Mouse (Mus musculus): Measurements from ENCODE around the gene Trappc2l. TPM values are rescaled to one million over a fixed set of nuclear protein-coding genes. Genes with fewer than 3 reads are reported as not detected.

The Trappc2l gene
- polyA plus RNA-seq, 1 experiment from 2014 or later = 76.7 TPM

- peaks cover 4% of the 10 kb centered on the region; the same call in 1 of the 2 replicates for H3K36me3 ChIP-seq (ENCODE audit: control insufficient read depth, insufficient read depth, low read length)
- H3K4me2 ChIP-seq (ENCODE audit: low read depth, low read length) = no peak overlapping the region
- ATAC-seq = 0 out of 2 replicates have a peak, but pooled peaks have one; percentile 19
- H3K4me3 ChIP-seq (ENCODE audit: low read length) = no peak overlapping the region
- WGBS = 27% methylated on average over 6 of the region's 7 CpGs
- no peak overlapping the region for H3K27ac ChIP-seq (ENCODE audit: low read length)
- H3K9me3 ChIP-seq (ENCODE audit: control insufficient read depth, low read length) = no peaks in the 10 kb centered on the region
- H3K27me3 ChIP-seq (replicated peaks; ENCODE audit: control insufficient read depth, insufficient read depth, low read length) = no peaks in the 10 kb centered on the region
- 0 out of 2 replicates have a peak overlapping the region, but pooled peaks have one; percentile 24 for H3K9ac ChIP-seq (ENCODE audit: low read depth, low read length)
- peaks cover 11% of the 10 kb centered on the region; the same call in 1 of the 2 replicates for H3K4me1 ChIP-seq (ENCODE audit: control insufficient read depth, insufficient read depth, low read length)
Observed at GRCm38 (mm10) chr8:122617947-122618546, 6.6 kb downstream of the Trappc2l start.

DNA sequence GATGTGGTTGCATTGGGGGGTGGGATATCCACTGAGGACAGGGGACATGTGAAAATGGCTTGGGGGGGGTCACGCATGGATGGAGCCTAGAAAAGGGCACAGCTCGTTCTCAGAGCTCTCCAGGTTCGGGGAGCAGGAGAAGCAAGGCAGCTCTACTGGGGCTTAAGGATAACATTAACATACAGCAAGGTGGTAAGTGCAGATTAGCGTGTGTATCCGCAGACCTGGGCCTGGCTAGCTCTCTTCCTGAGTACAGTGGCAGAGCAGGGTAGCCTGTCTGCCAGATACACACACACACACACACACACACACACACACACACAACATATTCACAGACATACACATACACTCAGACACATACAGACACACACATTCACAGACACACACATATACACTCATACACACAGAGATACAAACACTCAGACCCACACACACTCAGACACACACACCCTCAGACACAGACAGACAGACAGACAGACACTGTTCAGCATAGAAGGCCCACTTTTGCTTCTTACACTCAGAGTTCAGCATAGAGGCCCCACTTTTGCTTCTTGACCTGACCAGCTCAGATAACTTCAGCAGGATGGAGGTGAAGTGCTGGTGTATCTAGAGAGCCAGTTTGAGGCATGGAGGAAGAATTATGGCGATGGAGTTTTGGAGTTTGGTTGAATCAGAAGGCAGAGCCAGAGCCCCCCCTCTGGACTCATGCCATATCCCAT, 7.4 kb downstream of the Trappc2l start:
- H3K4me1 ChIP-seq (ENCODE audit: control insufficient read depth, insufficient read depth, low read length) = peaks cover 11% of the 10 kb centered on the region; the same call in 1 of the 2 replicates
- no peaks in the 10 kb centered on the region for H3K27me3 ChIP-seq (replicated peaks; ENCODE audit: control insufficient read depth, insufficient read depth, low read length)
- no peak overlapping the region for H3K4me2 ChIP-seq (ENCODE audit: low read depth, low read length)
- H3K4me3 ChIP-seq (ENCODE audit: low read length) = no peak overlapping the region
- no peak overlapping the region for H3K9ac ChIP-seq (ENCODE audit: low read depth, low read length)
- H3K36me3 ChIP-seq (ENCODE audit: control insufficient read depth, insufficient read depth, low read length) = peaks cover 4% of the 10 kb centered on the region; the same call in 1 of the 2 replicates
- ATAC-seq = no peak
- H3K9me3 ChIP-seq (ENCODE audit: control insufficient read depth, low read length) = no peaks in the 10 kb centered on the region
- WGBS = 76% methylated on average over 6 of the region's 6 CpGs
- H3K27ac ChIP-seq (ENCODE audit: low read length) = no peak overlapping the region

DNA sequence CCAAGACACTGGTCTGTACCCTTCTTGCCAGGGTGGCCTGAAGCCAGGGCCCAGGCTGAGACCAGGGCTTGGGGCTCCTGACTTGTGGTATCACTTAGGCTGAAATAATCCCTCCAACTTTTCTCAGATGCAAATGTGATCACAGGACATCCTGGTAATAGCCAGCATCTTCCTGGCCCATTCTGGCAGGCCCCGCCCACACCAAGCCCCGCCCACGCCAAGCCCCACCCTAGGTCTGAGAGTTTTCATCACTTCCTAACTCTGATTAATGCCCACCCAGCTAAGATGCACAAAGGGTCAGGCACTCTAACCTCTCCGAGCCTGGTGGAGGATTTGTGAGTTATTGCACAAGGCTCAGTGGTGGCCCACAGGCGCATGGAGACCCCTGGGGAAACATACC, 9.0 kb downstream of the Trappc2l start:
- Histone ChIP-seq H3K4me1 (ENCODE audit: control insufficient read depth, insufficient read depth, low read length) (peaks cover 11% of the 10 kb centered on the region; the same call in 1 of the 2 replicates), H3K27me3 (replicated peaks; ENCODE audit: control insufficient read depth, insufficient read depth, low read length) (no peaks in the 10 kb centered on the region), H3K9ac (ENCODE audit: low read depth, low read length) (no peak overlapping the region), H3K36me3 (ENCODE audit: control insufficient read depth, insufficient read depth, low read length) (no peaks in the 10 kb centered on the region), H3K27ac (ENCODE audit: low read length) (no peak overlapping the region), H3K9me3 (ENCODE audit: control insufficient read depth, low read length) (no peaks in the 10 kb centered on the region), H3K4me2 (ENCODE audit: low read depth, low read length) (no peak overlapping the region), H3K4me3 (ENCODE audit: low read length) (no peak overlapping the region)
- WGBS = 33% methylated on average over 5 of the region's 5 CpGs
- no peak for ATAC-seq

- Histone ChIP-seq H3K27ac (ENCODE audit: low read length) (no peak within 1 kb of the TSS), H3K4me1 (ENCODE audit: control insufficient read depth, insufficient read depth, low read length) (peaks cover 13% of the 10 kb centered on the region; the same call in 1 of the 2 replicates), H3K9ac (ENCODE audit: low read depth, low read length) (no peak within 1 kb of the TSS), H3K4me2 (ENCODE audit: low read depth, low read length) (no peak within 1 kb of the TSS), H3K9me3 (ENCODE audit: control insufficient read depth, low read length) (no peaks in the 10 kb centered on the region), H3K27me3 (replicated peaks; ENCODE audit: control insufficient read depth, insufficient read depth, low read length) (no peaks in the 10 kb centered on the region), H3K36me3 (ENCODE audit: control insufficient read depth, insufficient read depth, low read length) (no peaks in the 10 kb centered on the region), H3K4me3 (ENCODE audit: low read length) (no peak within 1 kb of the TSS)
- ATAC-seq = no peak
- 59% methylated on average over 6 of the region's 6 CpGs for WGBS
Observed at GRCm38 (mm10) chr8:122622727-122623126, 11.3 kb downstream of the Trappc2l start, which contains the start of gene Pabpn1l. Gene Pabpn1l, minus strand, starts transcription at chr8:122622739.

DNA sequence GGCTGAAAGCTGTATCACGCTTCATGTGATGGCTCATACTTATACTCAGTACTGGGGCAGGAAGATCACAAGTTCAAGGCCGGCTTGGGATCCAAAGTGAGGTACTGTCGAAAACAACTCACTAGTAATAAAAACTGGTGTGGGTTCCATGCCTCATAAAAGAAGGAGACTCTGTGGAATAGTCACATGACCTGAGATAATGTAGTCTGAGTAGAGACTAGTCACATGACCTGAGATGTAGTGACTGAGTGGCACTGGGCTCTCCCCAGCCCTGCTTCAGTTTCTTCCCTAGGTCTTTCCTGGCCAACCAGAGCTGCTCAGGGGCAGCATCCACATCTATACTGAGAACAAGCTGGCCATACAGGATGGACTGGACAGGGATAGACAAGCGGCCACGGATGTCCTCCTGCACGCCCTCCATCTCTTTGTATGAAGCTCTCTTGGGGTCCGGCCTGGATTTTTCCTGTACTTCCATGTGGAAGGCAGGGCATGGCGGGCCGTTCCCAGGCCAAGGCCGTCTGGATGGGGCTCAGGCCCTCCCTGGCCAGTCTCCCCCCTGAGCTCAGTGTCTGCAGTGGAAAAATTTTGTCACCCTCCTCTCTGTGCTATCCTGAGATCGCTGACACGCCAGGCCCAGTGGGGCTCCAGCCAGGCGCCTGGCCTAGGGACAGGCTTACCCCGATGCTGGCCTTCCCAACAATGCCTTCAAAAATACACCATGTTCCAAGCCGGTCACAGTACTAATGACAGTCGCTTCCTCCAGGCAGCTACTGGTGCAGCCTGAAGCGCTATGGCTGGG, 12.6 kb downstream of the Trappc2l start:
- Histone ChIP-seq H3K9ac (ENCODE audit: low read depth, low read length) (0 out of 2 replicates have a peak overlapping the region, but pooled peaks have one; percentile 18), H3K27ac (ENCODE audit: low read length) (no peak overlapping the region), H3K36me3 (ENCODE audit: control insufficient read depth, insufficient read depth, low read length) (no peaks in the 10 kb centered on the region), H3K4me2 (ENCODE audit: low read depth, low read length) (no peak overlapping the region), H3K27me3 (replicated peaks; ENCODE audit: control insufficient read depth, insufficient read depth, low read length) (no peaks in the 10 kb centered on the region), H3K4me3 (ENCODE audit: low read length) (no peak overlapping the region), H3K4me1 (ENCODE audit: control insufficient read depth, insufficient read depth, low read length) (peaks cover 8% of the 10 kb centered on the region; the same call in 1 of the 2 replicates), H3K9me3 (ENCODE audit: control insufficient read depth, low read length) (no peaks in the 10 kb centered on the region)
- WGBS = 87% methylated on average over 17 of the region's 17 CpGs
- ATAC-seq = no peak

DNA sequence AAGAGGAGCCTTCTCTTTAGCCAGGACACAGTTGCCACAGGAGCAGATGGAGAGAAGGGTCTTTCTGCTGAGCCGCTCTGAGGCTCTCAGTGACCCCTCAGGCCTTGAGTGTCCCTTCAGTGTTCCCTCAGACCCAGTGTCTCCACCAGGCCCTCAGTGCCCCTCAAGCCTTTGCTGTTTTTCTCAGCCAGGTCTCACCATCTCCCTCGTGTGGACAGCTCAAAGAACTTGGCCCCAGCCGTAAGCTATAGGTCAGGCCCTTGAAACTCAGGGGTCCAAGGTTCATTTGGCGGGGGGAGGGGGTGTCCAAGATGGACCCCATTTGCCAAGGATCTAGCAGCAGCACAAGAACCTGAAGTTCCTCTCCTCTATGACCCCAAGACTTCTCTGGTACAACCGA, 13.2 kb downstream of the Trappc2l start:
- no peak for ATAC-seq
- Histone ChIP-seq H3K27ac (ENCODE audit: low read length) (no peak overlapping the region), H3K27me3 (replicated peaks; ENCODE audit: control insufficient read depth, insufficient read depth, low read length) (no peaks in the 10 kb centered on the region), H3K4me3 (ENCODE audit: low read length) (no peak overlapping the region), H3K4me1 (ENCODE audit: control insufficient read depth, insufficient read depth, low read length) (peaks cover 8% of the 10 kb centered on the region; the same call in 1 of the 2 replicates), H3K36me3 (ENCODE audit: control insufficient read depth, insufficient read depth, low read length) (no peaks in the 10 kb centered on the region), H3K9me3 (ENCODE audit: control insufficient read depth, low read length) (no peaks in the 10 kb centered on the region), H3K9ac (ENCODE audit: low read depth, low read length) (no peak overlapping the region), H3K4me2 (ENCODE audit: low read depth, low read length) (no peak overlapping the region)
- WGBS = 69% methylated on average over 5 of the region's 5 CpGs

DNA sequence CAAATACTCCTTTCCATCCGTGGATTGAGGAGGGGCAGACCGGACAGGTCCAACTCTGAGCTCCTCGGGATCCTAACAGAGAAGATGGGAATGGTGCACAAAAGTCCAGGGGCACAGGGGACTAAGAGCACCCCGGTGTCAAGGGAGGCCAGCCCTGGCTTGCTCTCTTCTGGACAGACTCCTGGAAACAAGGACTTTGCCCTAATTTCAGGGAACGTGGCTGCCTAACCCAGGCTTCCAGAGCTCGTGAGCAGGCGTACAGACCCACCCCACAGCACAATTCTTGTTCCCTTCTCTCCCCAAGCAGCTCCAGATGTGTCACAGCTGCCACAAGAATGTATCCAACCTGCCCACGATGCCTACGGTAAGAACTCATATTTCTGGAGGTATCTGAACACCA, 14.4 kb downstream of the Trappc2l start:
- Histone ChIP-seq H3K4me3 (ENCODE audit: low read length) (no peak overlapping the region), H3K9ac (ENCODE audit: low read depth, low read length) (peak overlapping the region; percentile 24; the same call in 1 of the 2 replicates), H3K4me1 (ENCODE audit: control insufficient read depth, insufficient read depth, low read length) (peaks cover 12% of the 10 kb centered on the region; the same call in 1 of the 2 replicates), H3K27me3 (replicated peaks; ENCODE audit: control insufficient read depth, insufficient read depth, low read length) (no peaks in the 10 kb centered on the region), H3K27ac (ENCODE audit: low read length) (no peak overlapping the region), H3K36me3 (ENCODE audit: control insufficient read depth, insufficient read depth, low read length) (no peaks in the 10 kb centered on the region), H3K4me2 (ENCODE audit: low read depth, low read length) (no peak overlapping the region), H3K9me3 (ENCODE audit: control insufficient read depth, low read length) (no peaks in the 10 kb centered on the region)
- ATAC-seq = no peak
- 75% methylated on average over 9 of the region's 9 CpGs for WGBS

GRCm38 (mm10) chr8:122626896-122627295, 15.5 kb downstream of the Trappc2l start:
- WGBS = 82% methylated on average over 2 of the region's 2 CpGs
- no peaks in the 10 kb centered on the region for H3K36me3 ChIP-seq (ENCODE audit: control insufficient read depth, insufficient read depth, low read length)
- H3K27ac ChIP-seq (ENCODE audit: low read length) = no peak overlapping the region
- no peak for ATAC-seq
- H3K4me2 ChIP-seq (ENCODE audit: low read depth, low read length) = no peak overlapping the region
- no peak overlapping the region for H3K9ac ChIP-seq (ENCODE audit: low read depth, low read length)
- no peaks in the 10 kb centered on the region for H3K9me3 ChIP-seq (ENCODE audit: control insufficient read depth, low read length)
- H3K4me1 ChIP-seq (ENCODE audit: control insufficient read depth, insufficient read depth, low read length) = peaks cover 12% of the 10 kb centered on the region; the same call in 1 of the 2 replicates
- H3K27me3 ChIP-seq (replicated peaks; ENCODE audit: control insufficient read depth, insufficient read depth, low read length) = no peaks in the 10 kb centered on the region
- H3K4me3 ChIP-seq (ENCODE audit: low read length) = no peak overlapping the region

GRCm38 (mm10) chr8:122629388-122629787, 17.9 kb downstream of the Trappc2l start:
- no peaks in the 10 kb centered on the region for H3K27me3 ChIP-seq (replicated peaks; ENCODE audit: control insufficient read depth, insufficient read depth, low read length)
- 54% methylated on average over 10 of the region's 10 CpGs for WGBS
- no peak overlapping the region for H3K9ac ChIP-seq (ENCODE audit: low read depth, low read length)
- no peak overlapping the region for H3K27ac ChIP-seq (ENCODE audit: low read length)
- no peak overlapping the region for H3K4me3 ChIP-seq (ENCODE audit: low read length)
- no peaks in the 10 kb centered on the region for H3K9me3 ChIP-seq (ENCODE audit: control insufficient read depth, low read length)
- H3K36me3 ChIP-seq (ENCODE audit: control insufficient read depth, insufficient read depth, low read length) = no peaks in the 10 kb centered on the region
- H3K4me2 ChIP-seq (ENCODE audit: low read depth, low read length) = no peak overlapping the region
- ATAC-seq = no peak
- peaks cover 10% of the 10 kb centered on the region; the same call in 1 of the 2 replicates for H3K4me1 ChIP-seq (ENCODE audit: control insufficient read depth, insufficient read depth, low read length)

Measured in intestine, embryonic 16.5 days (tissue).